Mouse (Mus musculus) kidney, embryonic 15.5 days (tissue): Measurements from ENCODE around the gene Dntt. TPM values are rescaled to one million over a fixed set of nuclear protein-coding genes. Genes with fewer than 3 reads are reported as not detected.
A peak's percentile ranks its signal among the peaks of the same experiment; 100 is the strongest.

Experiments
- ATAC-seq: fragments of 200-750 bp; cut with Nextera tagmentation; replicated peaks from 2 replicates; pipeline ENCODE4 v1.8.0; 2017; ENCODE audit warnings: moderate TSS enrichment; ENCODE audit not compliant: low FRiP score
- H3K27ac ChIP-seq: fragments of 300-500 bp; sonication (generic); 2 replicates; pipeline ENCODE4 v1.5.1; 2015; ENCODE audit warnings: mild to moderate bottlenecking, inconsistent platforms
- H3K27me3 ChIP-seq: fragments of 300-500 bp; sonication (generic); 2 replicates; pipeline ENCODE4 v1.6.1; 2015; ENCODE audit warnings: inconsistent platforms
- H3K36me3 ChIP-seq: fragments of 300-500 bp; sonication (generic); 2 replicates; pipeline ENCODE4 v1.6.1; 2015; ENCODE audit warnings: inconsistent platforms
- H3K4me1 ChIP-seq: fragments of 300-500 bp; sonication (generic); 2 replicates; pipeline ENCODE4 v1.6.1; 2015; ENCODE audit warnings: inconsistent platforms
- H3K4me2 ChIP-seq: fragments of 300-500 bp; sonication (generic); 2 replicates; pipeline ENCODE4 v1.6.1; 2015; ENCODE audit warnings: moderate library complexity, mild to moderate bottlenecking, inconsistent platforms
- H3K4me3 ChIP-seq: fragments of 300-500 bp; sonication (generic); replicated peaks from 2 replicates; pipeline ENCODE4 v1.5.1; 2015; ENCODE audit warnings: mild to moderate bottlenecking, inconsistent platforms
- H3K9ac ChIP-seq: fragments of 300-500 bp; sonication (generic); 2 replicates; pipeline ENCODE4 v1.6.1; 2015; ENCODE audit warnings: mild to moderate bottlenecking, inconsistent platforms
- H3K9me3 ChIP-seq: fragments of 300-500 bp; sonication (generic); replicated peaks from 2 replicates; pipeline ENCODE4 v1.6.1; 2016; ENCODE audit warnings: inconsistent platforms
- WGBS: fragments of 180-500 bp; shearing (Covaris S2); methylation state at CpG from one replicate; pipeline ENCODE4 v1.1.7; 2015; ENCODE audit warnings: mixed read lengths; 5-methylcytosine and 5-hydroxymethylcytosine counted together
- polyA plus RNA-seq: library from polyadenylated mRNA; unstranded; fragments of >200 nt; fragmentation: Nextera tagmentation; extraction: Ambion mirVana; gene quantifications from 2 replicates; pipeline ENCODE4 v1.2.1, GENCODE M21; 2015

Dntt gene
- polyA plus RNA-seq: 0.27 TPM in 1 of 2 replicates, not detected in the other

DNA sequence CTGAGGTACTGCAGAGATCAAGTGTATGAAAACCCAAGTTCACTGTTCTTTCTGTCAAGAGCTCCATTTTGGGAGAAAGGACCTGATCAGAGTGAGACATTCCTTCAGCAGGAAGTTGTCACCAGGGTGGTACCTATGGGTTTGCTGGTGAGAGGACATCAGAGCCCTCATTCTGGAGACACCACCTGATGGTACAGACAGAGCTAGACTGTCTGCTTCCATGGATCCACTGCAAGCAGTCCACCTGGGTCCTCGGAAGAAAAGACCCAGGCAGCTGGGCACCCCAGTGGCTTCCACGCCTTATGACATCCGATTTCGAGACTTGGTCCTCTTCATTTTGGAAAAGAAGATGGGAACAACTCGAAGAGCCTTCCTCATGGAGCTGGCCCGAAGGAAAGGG lies at the start of gene Dntt:
Dntt (plus strand) TSS at position 57 of the 400 bp plus-strand sequence.
- no peaks in the 10 kb centered on the region for H3K9me3 ChIP-seq
- no peak within 1 kb of the TSS for H3K9ac ChIP-seq
- no peak within 1 kb of the TSS for H3K4me2 ChIP-seq
- no peak for ATAC-seq
- 82% methylated on average over 6 of the region's 6 CpGs for WGBS
- H3K27me3 ChIP-seq: no peaks in the 10 kb centered on the region
- H3K36me3 ChIP-seq: no peaks in the 10 kb centered on the region
- no peak within 1 kb of the TSS for H3K4me3 ChIP-seq
- H3K27ac ChIP-seq: no peak within 1 kb of the TSS
- H3K4me1 ChIP-seq: no peaks in the 10 kb centered on the region

DNA sequence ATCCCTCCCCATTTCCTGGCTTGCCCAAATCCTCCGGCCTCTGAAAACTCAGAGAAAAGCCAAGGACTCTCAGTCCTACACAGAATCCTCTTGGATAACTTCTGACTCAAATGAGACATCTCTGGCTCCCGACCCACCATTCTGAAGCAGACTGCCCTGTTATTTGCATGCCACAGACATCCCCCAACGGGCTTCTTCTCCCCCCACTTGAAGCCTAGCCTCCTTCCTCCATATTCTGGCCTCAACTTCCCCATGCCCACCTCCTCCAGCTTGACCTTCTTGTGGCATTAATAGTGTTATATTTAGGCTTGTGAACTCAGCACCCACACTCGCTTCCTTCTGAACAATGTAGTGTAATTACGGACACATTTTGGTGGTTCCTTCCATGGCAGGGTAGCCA lies 48.4 kb upstream of the Dntt start:
- Histone ChIP-seq H3K27me3 (no peaks in the 10 kb centered on the region), H3K27ac (no peak overlapping the region)
- WGBS: 68% methylated on average over 5 of the region's 5 CpGs

DNA sequence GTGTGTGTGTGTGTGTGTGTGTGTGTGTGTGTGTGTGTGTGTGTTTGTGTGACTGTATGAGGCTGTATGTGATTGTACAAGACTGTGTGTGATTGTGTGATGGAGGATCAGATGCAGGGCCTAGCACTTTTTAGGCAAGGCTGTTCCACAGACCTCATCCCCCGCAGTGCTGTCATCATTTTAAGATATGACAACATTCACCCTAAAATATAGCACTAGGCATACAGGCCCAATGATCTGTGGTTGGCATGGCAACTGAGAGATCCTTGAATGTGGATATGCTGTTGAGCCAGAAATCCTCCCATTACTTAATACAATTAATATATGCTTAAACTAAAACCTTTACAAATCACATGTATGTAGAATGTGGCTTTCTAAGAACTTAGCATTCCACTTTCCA lies 44.5 kb upstream of the Dntt start:
- no peak overlapping the region for H3K4me3 ChIP-seq
- ATAC-seq: no peak
- no peak overlapping the region for H3K4me2 ChIP-seq
- no peaks in the 10 kb centered on the region for H3K9me3 ChIP-seq
- WGBS: 89% methylated on average over 1 of the region's 1 CpGs
- H3K36me3 ChIP-seq: no peaks in the 10 kb centered on the region
- no peaks in the 10 kb centered on the region for H3K4me1 ChIP-seq
- no peaks in the 10 kb centered on the region for H3K27me3 ChIP-seq
- no peak overlapping the region for H3K9ac ChIP-seq
- no peak overlapping the region for H3K27ac ChIP-seq

More for the DNA sequence above, 48.4 kb upstream of the Dntt start:
- Histone ChIP-seq H3K9ac (no peak overlapping the region), H3K4me3 (no peak overlapping the region), H3K4me2 (no peak overlapping the region), H3K9me3 (no peaks in the 10 kb centered on the region), H3K36me3 (no peaks in the 10 kb centered on the region), H3K4me1 (no peaks in the 10 kb centered on the region)
- no peak for ATAC-seq

DNA sequence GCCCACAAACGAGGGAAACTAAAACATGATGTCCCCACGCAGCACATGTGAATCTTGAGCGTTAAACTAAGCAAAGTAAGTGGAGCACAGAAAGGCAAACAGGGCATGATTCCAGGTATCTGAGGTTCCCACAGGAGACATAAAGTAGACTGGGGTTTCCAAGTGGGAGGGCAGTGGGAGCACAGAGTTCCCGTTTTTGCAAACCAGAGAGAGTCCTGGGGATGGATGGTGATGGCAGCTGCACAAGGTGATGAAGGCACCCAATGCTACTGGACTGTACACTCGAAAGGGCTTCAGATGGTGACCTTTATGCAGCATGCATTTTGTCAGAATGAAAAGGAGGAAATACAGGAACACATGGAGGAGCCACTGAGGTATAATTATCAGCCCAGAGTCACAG lies 40.2 kb upstream of the Dntt start:
- Histone ChIP-seq H3K27ac (no peak overlapping the region), H3K36me3 (no peaks in the 10 kb centered on the region), H3K9ac (no peak overlapping the region), H3K9me3 (no peaks in the 10 kb centered on the region), H3K4me2 (no peak overlapping the region), H3K27me3 (0 out of 2 replicates have a peak, but pooled peaks cover 3% of the 10 kb centered on the region), H3K4me3 (no peak overlapping the region), H3K4me1 (peaks cover 16% of the 10 kb centered on the region)
- ATAC-seq: no peak
- 85% methylated on average over 5 of the region's 5 CpGs for WGBS

DNA sequence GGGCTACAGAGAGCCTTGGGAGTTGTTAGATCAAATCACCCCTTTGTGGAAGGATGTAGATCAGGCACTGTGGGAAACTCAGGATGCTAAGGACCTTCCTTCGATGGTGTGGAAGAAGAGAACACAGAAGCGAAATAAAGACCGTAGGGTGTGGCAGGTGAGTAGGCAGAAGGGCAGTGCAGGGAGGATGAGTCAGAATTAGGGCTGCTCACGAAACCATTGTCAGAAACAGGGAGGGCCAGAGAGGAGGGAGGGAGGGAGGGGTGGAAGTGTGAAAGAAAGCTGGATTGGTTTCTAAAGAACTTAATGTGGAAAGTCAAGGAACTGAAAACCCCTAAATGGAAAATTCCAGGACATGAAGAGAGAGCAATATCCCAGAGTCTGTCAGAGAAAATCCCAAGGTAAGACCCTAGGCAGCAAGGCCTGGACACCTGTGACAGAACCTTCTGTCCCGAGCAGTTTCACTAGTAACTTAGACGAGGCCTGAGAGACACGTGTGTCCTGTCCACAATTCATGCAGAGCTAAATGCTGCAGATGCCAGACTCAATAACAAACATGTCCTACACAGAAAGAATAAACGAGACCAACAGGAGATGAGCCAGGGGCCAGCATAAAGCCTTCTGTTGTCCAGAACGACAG lies 39.0 kb upstream of the Dntt start:
- Histone ChIP-seq H3K36me3 (no peaks in the 10 kb centered on the region), H3K9me3 (no peaks in the 10 kb centered on the region), H3K27me3 (0 out of 2 replicates have a peak, but pooled peaks cover 3% of the 10 kb centered on the region), H3K4me2 (no peak overlapping the region), H3K27ac (no peak overlapping the region), H3K9ac (no peak overlapping the region), H3K4me3 (no peak overlapping the region), H3K4me1 (peaks cover 26% of the 10 kb centered on the region)
- ATAC-seq: no peak
- WGBS: 73% methylated on average over 9 of the region's 9 CpGs

DNA sequence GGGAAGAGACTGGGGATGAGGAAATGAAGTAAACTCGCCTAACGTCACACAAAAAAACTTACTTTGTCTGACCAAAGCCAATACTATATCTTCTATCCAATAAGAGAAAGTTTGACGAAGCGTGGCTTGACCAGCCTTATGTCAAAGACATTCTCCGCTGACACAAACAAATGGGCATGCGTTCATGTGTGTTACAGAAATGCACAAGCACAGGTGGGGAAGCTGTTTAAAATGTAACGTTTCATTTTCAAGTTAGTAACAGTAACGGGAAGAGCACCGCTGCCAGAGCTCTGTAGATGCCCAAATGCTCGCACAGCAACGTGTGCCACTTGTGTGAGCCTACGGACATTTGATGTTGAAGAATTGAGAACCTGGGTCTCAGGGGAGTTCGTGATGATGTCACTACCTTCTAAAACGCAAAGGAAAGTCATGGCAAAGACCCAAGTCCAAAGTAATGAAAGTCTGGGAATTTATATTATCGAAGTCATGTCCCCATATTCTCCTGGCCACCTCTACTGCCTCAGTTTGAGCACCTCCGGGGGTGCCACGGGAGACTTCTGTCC lies 38.2 kb upstream of the Dntt start:
- H3K27ac ChIP-seq: no peak overlapping the region
- WGBS: 90% methylated on average over 17 of the region's 17 CpGs
- no peaks in the 10 kb centered on the region for H3K9me3 ChIP-seq
- 0 out of 2 replicates have a peak, but pooled peaks cover 3% of the 10 kb centered on the region for H3K27me3 ChIP-seq
- no peak overlapping the region for H3K4me3 ChIP-seq
- H3K4me1 ChIP-seq: peaks cover 34% of the 10 kb centered on the region
- ATAC-seq: no peak
- H3K36me3 ChIP-seq: no peaks in the 10 kb centered on the region
- no peak overlapping the region for H3K9ac ChIP-seq
- no peak overlapping the region for H3K4me2 ChIP-seq

DNA sequence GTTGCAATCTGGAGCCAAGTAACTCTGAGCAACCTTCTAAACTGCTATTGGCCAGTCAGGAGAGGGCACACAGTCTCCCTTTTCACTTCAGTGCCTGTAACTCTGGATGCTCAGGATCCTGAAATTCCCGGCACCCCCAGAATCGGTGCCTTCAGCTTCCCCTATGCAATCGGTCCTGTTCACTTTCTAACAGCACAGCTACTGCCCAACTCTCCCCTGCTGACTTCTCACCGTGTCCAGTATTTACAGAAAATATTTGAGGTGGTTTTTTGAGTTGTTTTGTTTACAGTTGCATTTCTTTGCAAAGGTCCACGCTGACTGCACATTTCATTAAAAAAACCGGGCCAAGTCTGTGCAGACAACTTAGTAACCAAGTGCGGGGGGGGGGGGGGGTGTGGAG lies 37.4 kb upstream of the Dntt start:
- peaks cover 38% of the 10 kb centered on the region for H3K4me1 ChIP-seq
- 68% methylated on average over 7 of the region's 7 CpGs for WGBS
- no peaks in the 10 kb centered on the region for H3K36me3 ChIP-seq
- H3K4me2 ChIP-seq: peak overlapping the region; percentile 39; the same call in 1 of the 2 replicates
- H3K27ac ChIP-seq: no peak overlapping the region
- H3K9me3 ChIP-seq: no peaks in the 10 kb centered on the region
- H3K4me3 ChIP-seq: no peak overlapping the region; the same call in 1 of the 2 replicates
- no peak for ATAC-seq
- no peak overlapping the region for H3K9ac ChIP-seq
- 0 out of 2 replicates have a peak, but pooled peaks cover 3% of the 10 kb centered on the region for H3K27me3 ChIP-seq

DNA sequence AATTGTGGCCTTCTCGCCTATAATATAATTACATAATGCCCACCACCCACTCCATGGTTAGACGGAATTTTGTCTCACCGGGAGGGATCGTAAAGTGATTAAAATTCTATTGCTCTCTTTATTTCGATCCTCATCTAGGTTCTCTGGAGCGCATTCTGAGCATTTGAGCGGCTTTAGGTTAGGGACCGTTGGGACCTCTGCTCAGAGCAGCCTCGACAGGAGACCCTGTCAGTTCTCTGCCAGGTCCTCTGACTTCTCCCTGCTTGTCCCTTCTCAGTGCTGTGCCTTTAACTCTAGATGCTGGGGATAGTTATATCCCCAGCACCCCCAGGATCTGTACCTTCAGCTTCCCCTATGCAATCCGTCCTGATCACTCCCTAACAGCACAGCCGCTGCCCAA lies 37.0 kb upstream of the Dntt start:
- WGBS: 34% methylated on average over 11 of the region's 11 CpGs
- H3K27ac ChIP-seq: no peak overlapping the region
- 0 out of 2 replicates have a peak, but pooled peaks cover 3% of the 10 kb centered on the region for H3K27me3 ChIP-seq
- peaks cover 38% of the 10 kb centered on the region for H3K4me1 ChIP-seq
- H3K9ac ChIP-seq: no peak overlapping the region
- H3K36me3 ChIP-seq: no peaks in the 10 kb centered on the region
- no peaks in the 10 kb centered on the region for H3K9me3 ChIP-seq
- ATAC-seq: no peak
- peak overlapping the region; percentile 39 for H3K4me2 ChIP-seq
- peak overlapping the region; percentile 5; the same call in 1 of the 2 replicates for H3K4me3 ChIP-seq

DNA sequence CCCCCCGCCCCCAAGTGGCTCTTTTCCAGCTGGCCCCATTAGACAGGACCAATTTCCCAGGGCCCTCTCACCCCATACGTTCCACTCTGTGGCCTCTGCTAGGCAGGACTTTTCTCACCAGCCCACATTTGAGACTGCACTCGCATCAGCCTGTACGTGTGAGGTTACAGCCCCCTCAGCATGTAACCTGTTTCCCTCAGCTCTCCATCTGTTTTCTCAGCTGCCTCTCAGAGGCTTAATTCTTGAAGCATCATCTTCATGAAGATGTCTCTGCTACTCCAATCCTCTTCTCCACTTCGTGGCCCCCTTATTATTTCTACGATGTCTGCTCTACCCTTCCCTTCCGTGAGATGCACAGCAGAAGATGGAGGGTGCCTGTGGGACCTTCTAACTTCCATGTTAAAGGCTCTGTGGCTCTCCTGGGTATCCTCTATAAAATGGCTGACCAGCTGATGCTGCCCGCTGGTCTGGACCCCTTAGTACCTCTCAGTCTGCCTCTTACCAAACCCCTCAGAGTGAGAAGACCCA lies 36.5 kb upstream of the Dntt start:
- no peak for ATAC-seq
- Histone ChIP-seq H3K27ac (0 out of 2 replicates have a peak overlapping the region, but pooled peaks have one; percentile 43), H3K9ac (no peak overlapping the region), H3K27me3 (0 out of 2 replicates have a peak, but pooled peaks cover 3% of the 10 kb centered on the region), H3K4me3 (peak overlapping the region; percentile 5), H3K4me2 (peak overlapping the region; percentile 39), H3K36me3 (no peaks in the 10 kb centered on the region), H3K4me1 (peaks cover 38% of the 10 kb centered on the region), H3K9me3 (no peaks in the 10 kb centered on the region)
- 49% methylated on average over 8 of the region's 8 CpGs for WGBS

DNA sequence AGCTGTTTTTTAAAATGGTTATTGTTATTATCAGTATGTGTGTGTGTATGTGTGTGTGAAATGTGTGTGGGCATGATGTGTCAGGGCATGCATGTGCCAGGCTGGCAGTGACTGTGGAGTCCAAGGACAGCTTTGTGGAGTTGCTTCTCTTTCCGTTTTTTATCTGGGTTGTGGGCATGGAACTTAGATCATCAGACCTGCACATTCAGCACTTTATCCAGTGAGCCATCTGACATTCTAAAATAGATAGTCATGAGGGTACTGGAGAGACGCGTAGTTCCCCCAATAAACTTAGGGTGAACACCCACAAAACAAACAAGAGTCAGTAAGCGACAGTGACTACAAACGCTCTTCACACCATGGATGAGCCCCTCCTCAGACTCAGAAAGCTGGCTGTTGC lies 35.7 kb upstream of the Dntt start:
- WGBS: 50% methylated on average over 5 of the region's 5 CpGs
- no peak for ATAC-seq
- H3K36me3 ChIP-seq: no peaks in the 10 kb centered on the region
- H3K27ac ChIP-seq: peak overlapping the region; percentile 89
- H3K27me3 ChIP-seq: 0 out of 2 replicates have a peak, but pooled peaks cover 3% of the 10 kb centered on the region
- H3K4me2 ChIP-seq: peak overlapping the region; percentile 39
- H3K4me3 ChIP-seq: peak overlapping the region; percentile 19
- H3K4me1 ChIP-seq: peaks cover 39% of the 10 kb centered on the region
- H3K9me3 ChIP-seq: no peaks in the 10 kb centered on the region
- H3K9ac ChIP-seq: no peak overlapping the region

DNA sequence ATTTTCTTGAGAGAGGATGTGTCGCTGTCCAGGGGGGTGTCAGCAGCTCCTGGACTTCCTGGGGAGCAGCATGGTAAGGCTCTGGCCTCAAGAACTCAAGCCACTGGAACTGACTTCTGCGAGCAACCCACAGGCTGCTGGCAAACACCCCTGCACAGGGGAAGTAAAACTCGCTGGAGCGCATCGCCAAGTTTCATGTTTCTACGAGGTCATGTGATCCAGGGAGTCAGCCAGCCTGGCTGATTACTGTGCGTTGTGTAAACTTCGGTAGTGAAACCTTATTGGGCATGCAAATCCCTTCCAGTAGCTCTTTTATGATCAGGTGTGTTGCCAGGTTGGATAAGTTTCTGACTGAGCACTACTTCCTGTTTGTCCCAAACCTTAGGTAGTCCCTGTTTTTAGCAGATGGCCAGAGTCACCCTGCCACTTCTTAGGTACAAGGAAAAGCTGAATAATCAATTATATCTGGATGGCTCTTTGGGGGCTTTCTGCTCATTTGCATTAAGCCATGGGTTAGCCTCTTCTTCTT lies 35.0 kb upstream of the Dntt start, which contains the start of gene Blnk:
Blnk (minus strand) TSS at position 479 of the 529 bp plus-strand sequence.
- Histone ChIP-seq H3K27me3 (0 out of 2 replicates have a peak, but pooled peaks cover 3% of the 10 kb centered on the region), H3K4me3 (peak within 1 kb of the TSS; percentile 19), H3K4me2 (peak within 1 kb of the TSS; percentile 39), H3K9ac (no peak within 1 kb of the TSS), H3K27ac (peak within 1 kb of the TSS; percentile 89), H3K9me3 (no peaks in the 10 kb centered on the region), H3K36me3 (no peaks in the 10 kb centered on the region), H3K4me1 (peaks cover 43% of the 10 kb centered on the region)
- WGBS: 14% methylated on average over 8 of the region's 8 CpGs
- peak; percentile 90 for ATAC-seq

DNA sequence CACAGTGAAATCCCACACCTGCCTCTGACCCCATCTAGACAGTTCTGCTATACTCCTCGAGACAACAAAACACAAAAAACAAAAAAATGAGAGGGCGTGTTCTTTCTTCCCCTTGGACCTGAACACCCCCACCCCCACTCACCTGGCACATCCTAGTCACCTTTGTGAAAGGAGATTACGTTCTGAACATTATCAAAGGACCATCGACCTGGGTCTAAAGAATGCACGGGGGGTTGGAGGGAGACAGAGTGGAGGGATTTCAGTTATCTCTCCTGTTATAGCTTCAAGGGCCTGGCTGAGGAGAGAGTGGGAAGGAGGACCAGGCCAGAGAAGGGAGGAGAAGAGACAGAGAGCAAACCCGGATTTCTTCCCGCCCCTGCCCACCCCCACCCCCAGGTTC lies 34.2 kb upstream of the Dntt start:
- 52% methylated on average over 7 of the region's 7 CpGs for WGBS

More for the DNA sequence above, 34.2 kb upstream of the Dntt start:
- Histone ChIP-seq H3K9me3 (no peaks in the 10 kb centered on the region), H3K9ac (no peak overlapping the region), H3K36me3 (no peaks in the 10 kb centered on the region), H3K4me2 (no peak overlapping the region), H3K4me1 (peaks cover 43% of the 10 kb centered on the region), H3K27me3 (0 out of 2 replicates have a peak, but pooled peaks cover 3% of the 10 kb centered on the region), H3K27ac (peak overlapping the region; percentile 89; the same call in 1 of the 2 replicates), H3K4me3 (no peak overlapping the region)
- no peak for ATAC-seq
